Mouse (Mus musculus): ENCODE measurements around the gene Ccn2.

GRCm38 (mm10) chr10:24629086-24629720, 34.0 kb downstream of the Ccn2 start:
- TF ChIP-seq CTCF (IDR thresholded peaks at IDR 0.05; ENCODE audit: borderline replicate concordance, insufficient read depth, low read depth, low read length) (no peak), POLR2A (IDR thresholded peaks at IDR 0.05; ENCODE audit: borderline replicate concordance, insufficient read depth, low read length) (no peak)

Data from cerebellum, adult 2 months (tissue).